Mouse (Mus musculus) forebrain, embryonic 12.5 days (tissue): ENCODE measurements at regions not wholly inside any gene's neighbourhood (a gene's known extent, or its start where the extent isn't known, plus 50 kb on each side); places are given as distances from the start of the nearest gene placed in this dataset.

Source experiments
- ATAC-seq: fragments of 200-750 bp; cut with Nextera tagmentation; 2 replicates; pipeline ENCODE4 v1.8.0; 2017; ENCODE audit warnings: moderate TSS enrichment; ENCODE audit not compliant: low FRiP score
- H3K27ac ChIP-seq: fragments of 300-500 bp; sonication (generic); 2 replicates; pipeline ENCODE4 v1.5.1; 2016; ENCODE audit warnings: mild to moderate bottlenecking
- H3K27me3 ChIP-seq: fragments of 300-500 bp; sonication (generic); 2 replicates; pipeline ENCODE4 v1.6.1; 2016; ENCODE audit warnings: mild to moderate bottlenecking
- H3K36me3 ChIP-seq: fragments of 300-500 bp; sonication (generic); replicated peaks from 2 replicates; pipeline ENCODE4 v1.6.1; 2016; ENCODE audit warnings: mild to moderate bottlenecking
- H3K4me1 ChIP-seq: fragments of 300-500 bp; sonication (generic); 2 replicates; pipeline ENCODE4 v1.6.1; 2016
- H3K4me2 ChIP-seq: fragments of 300-500 bp; sonication (generic); 2 replicates; pipeline ENCODE4 v1.6.1; 2016; ENCODE audit warnings: mild to moderate bottlenecking, moderate library complexity
- H3K4me3 ChIP-seq: fragments of 300-500 bp; sonication (generic); replicated peaks from 2 replicates; pipeline ENCODE4 v1.5.1; 2016; ENCODE audit warnings: mild to moderate bottlenecking
- H3K9ac ChIP-seq: fragments of 300-500 bp; sonication (generic); 2 replicates; pipeline ENCODE4 v1.6.1; 2016; ENCODE audit warnings: mild to moderate bottlenecking
- H3K9me3 ChIP-seq: fragments of 300-500 bp; sonication (generic); 2 replicates; pipeline ENCODE4 v1.6.1; 2016
- WGBS: fragments of 180-500 bp; shearing (Covaris S2); methylation state at CpG from one replicate; pipeline ENCODE4 v1.1.7; 2016; 5-methylcytosine and 5-hydroxymethylcytosine counted together

DNA sequence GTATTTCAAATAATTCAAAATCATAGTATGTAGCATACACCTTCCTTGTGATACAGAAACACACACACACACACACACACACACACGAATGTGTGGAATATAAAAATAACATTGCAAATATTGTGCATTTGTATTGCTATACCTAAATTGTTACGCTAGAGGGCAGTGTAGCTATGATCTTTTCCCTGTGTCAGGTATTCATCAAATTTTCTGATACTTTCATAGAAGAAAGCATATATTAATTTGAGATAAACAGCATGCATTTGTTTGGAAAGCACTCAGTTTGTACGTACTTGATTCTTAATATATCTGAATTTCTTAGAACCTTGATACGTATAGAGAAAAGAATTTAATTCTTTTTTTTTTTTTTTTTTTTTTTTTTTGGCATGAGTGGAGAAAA, 1700.9 kb upstream of the Sel1l start:
- H3K4me3 ChIP-seq: no peak overlapping the region
- H3K36me3 ChIP-seq: no peaks in the 10 kb centered on the region
- no peak for ATAC-seq
- H3K27me3 ChIP-seq: no peaks in the 10 kb centered on the region
- H3K27ac ChIP-seq: no peak overlapping the region
- 30% methylated on average over 4 of the region's 4 CpGs for WGBS
- H3K4me1 ChIP-seq: no peaks in the 10 kb centered on the region
- no peak overlapping the region for H3K4me2 ChIP-seq
- H3K9ac ChIP-seq: no peak overlapping the region
- H3K9me3 ChIP-seq: no peaks in the 10 kb centered on the region

GRCm38 (mm10) chr12:93523465-93523864, 1674.5 kb upstream of the Sel1l start:
- Histone ChIP-seq H3K9me3 (no peaks in the 10 kb centered on the region), H3K36me3 (no peaks in the 10 kb centered on the region), H3K9ac (no peak overlapping the region), H3K4me2 (no peak overlapping the region), H3K27me3 (no peaks in the 10 kb centered on the region), H3K4me3 (no peak overlapping the region), H3K4me1 (no peaks in the 10 kb centered on the region), H3K27ac (no peak overlapping the region)
- WGBS: 86% methylated on average over 2 of the region's 2 CpGs
- ATAC-seq: no peak

DNA sequence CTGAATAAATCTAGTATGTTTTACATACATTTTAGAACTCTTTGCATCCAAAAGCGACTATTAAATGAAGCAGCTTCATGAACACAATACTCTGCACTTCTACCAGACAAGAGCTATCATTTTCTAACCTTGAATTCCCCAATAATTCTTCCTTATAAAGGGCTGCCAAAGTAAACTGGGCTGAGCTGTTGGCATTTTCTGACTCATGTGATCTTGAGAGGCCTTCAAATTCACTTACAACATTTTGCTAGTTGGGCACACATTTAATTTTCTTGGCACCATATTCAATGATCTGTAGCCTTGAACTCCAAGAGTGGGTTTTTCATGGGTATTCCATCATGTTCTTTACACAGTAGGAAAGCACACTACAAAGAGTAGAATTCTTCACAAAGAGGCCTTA, 1637.4 kb upstream of the Sel1l start:
- Histone ChIP-seq H3K4me3 (no peak overlapping the region), H3K27ac (no peak overlapping the region), H3K4me1 (no peaks in the 10 kb centered on the region), H3K4me2 (no peak overlapping the region), H3K36me3 (no peaks in the 10 kb centered on the region), H3K27me3 (no peaks in the 10 kb centered on the region), H3K9ac (no peak overlapping the region), H3K9me3 (no peaks in the 10 kb centered on the region)
- WGBS: 77% methylated on average over 1 of the region's 1 CpGs
- ATAC-seq: no peak

DNA sequence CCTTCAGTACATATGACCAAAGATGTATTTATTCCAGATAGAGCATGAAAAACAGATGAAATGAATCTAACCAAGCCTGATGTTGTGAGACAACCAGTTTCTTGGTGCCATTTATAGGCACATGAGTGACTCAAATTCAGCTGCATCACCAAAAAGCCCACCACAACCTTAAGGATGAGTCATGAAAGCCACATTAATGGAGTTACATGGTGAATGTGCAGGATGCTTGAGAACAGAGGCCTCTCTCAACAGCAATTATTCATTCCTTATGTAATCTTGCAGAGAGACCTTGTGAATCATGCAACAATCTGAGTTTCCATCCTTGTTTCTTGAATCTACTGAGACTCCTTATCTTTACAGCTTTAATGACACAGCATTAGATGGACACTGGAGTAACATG, 1613.1 kb upstream of the Sel1l start:
- Histone ChIP-seq H3K27ac (no peak overlapping the region), H3K4me2 (no peak overlapping the region), H3K9me3 (no peaks in the 10 kb centered on the region), H3K36me3 (no peaks in the 10 kb centered on the region), H3K4me1 (no peaks in the 10 kb centered on the region), H3K4me3 (no peak overlapping the region), H3K27me3 (no peaks in the 10 kb centered on the region), H3K9ac (no peak overlapping the region)
- ATAC-seq: no peak

- no peak overlapping the region for H3K4me3 ChIP-seq
- ATAC-seq: no peak
- H3K4me1 ChIP-seq: no peaks in the 10 kb centered on the region
- no peak overlapping the region for H3K9ac ChIP-seq
- H3K27me3 ChIP-seq: no peaks in the 10 kb centered on the region
- no peaks in the 10 kb centered on the region for H3K9me3 ChIP-seq
- 91% methylated on average over 2 of the region's 2 CpGs for WGBS
- H3K4me2 ChIP-seq: no peak overlapping the region
- H3K36me3 ChIP-seq: no peaks in the 10 kb centered on the region
- no peak overlapping the region for H3K27ac ChIP-seq
These were observed 1600.5 kb upstream of the Sel1l start for GRCm38 (mm10) chr12:93449436-93449835.

DNA sequence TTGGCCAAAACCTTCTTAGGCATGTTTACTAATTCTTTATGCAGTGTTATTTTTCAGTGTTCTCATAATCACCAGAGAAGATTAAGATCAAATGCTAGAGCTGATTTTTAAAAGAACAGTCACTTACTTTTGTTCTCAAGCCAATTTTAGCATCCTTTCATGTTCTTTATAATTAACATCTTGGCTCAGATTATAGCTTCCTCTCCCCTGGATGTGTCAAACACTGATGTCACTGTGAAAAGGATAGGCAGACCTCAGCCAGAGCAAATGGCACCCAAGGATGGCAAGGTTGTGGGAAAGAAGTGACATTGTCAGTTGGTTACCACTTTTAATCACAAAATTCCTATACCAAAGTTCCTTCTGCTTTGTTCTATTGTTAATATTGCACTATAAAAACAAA, 1580.3 kb upstream of the Sel1l start:
- ATAC-seq: no peak
- H3K27ac ChIP-seq: no peak overlapping the region
- H3K9ac ChIP-seq: no peak overlapping the region
- no peak overlapping the region for H3K4me2 ChIP-seq
- 0 out of 2 replicates have a peak, but pooled peaks cover 2% of the 10 kb centered on the region for H3K4me1 ChIP-seq
- H3K4me3 ChIP-seq: no peak overlapping the region
- H3K9me3 ChIP-seq: no peaks in the 10 kb centered on the region
- H3K27me3 ChIP-seq: no peaks in the 10 kb centered on the region
- no peaks in the 10 kb centered on the region for H3K36me3 ChIP-seq

DNA sequence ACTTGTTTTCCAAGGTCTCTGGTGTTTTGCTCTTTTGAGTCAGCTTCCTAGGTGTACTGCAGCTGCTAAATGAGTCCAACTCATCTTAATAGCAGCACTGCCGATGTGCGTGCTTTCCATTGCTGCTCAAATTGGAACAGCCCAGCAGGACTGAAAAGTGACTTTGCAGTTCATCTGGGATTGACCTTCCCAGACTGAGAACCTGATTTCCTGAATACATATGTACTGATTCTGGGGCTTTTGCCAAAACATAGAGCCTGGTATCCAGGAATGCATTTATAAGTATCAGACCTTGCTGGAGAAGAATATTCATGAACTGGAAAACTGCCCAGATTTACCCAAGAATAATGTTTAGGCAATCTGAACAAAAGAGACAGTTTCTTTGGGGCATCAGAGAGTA, 1579.0 kb upstream of the Sel1l start:
- 76% methylated on average over 2 of the region's 2 CpGs for WGBS
- Histone ChIP-seq H3K4me2 (no peak overlapping the region), H3K4me3 (no peak overlapping the region)

DNA sequence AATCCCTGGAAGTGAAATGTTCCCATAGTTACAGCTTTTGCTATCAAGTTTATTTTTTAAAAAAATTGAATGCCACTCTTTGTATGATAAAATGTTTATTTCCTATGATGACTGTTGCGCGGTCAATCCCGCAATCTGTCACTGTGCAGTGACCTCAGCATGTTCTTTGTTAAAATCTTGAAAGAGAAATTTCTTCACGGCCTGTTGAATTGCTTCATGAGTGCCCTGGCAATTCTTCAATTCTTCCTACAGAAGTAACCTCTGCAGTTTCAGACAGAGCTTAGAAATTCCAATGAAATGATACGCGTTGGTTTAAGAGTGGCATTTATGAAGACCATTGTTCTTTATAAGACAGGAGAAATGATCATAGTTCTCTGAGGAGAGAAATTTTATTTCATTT, 1567.4 kb upstream of the Sel1l start:
- Histone ChIP-seq H3K27ac (no peak overlapping the region), H3K9me3 (no peaks in the 10 kb centered on the region), H3K4me2 (no peak overlapping the region), H3K36me3 (no peaks in the 10 kb centered on the region), H3K4me3 (no peak overlapping the region), H3K4me1 (no peaks in the 10 kb centered on the region), H3K9ac (no peak overlapping the region), H3K27me3 (no peaks in the 10 kb centered on the region)
- 59% methylated on average over 6 of the region's 6 CpGs for WGBS
- ATAC-seq: no peak

More for the DNA sequence above, 1579.0 kb upstream of the Sel1l start:
- Histone ChIP-seq H3K4me1 (0 out of 2 replicates have a peak, but pooled peaks cover 2% of the 10 kb centered on the region), H3K36me3 (no peaks in the 10 kb centered on the region), H3K9ac (no peak overlapping the region), H3K27ac (no peak overlapping the region), H3K27me3 (no peaks in the 10 kb centered on the region), H3K9me3 (no peaks in the 10 kb centered on the region)
- ATAC-seq: no peak

DNA sequence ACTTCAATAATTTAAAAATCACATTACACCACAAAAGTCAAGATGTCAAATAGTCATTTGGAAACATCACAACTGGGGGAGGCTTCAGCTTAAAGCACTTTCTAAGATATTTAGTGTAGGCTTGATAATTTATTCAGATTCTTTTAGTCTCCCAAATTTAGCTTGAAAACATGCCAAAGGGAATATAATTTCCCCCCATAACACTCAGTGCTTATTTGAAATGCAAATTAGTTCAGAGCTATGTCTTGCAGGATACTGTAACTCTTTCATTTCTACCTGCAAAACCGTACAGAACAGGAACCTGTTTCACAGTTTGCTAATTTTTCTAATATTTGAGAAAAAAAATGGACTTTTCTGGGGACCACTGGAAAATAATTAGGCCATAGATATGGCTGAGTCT, 1566.8 kb upstream of the Sel1l start:
- no peaks in the 10 kb centered on the region for H3K36me3 ChIP-seq
- 64% methylated on average over 1 of the region's 1 CpGs for WGBS
- H3K27ac ChIP-seq: no peak overlapping the region
- no peak for ATAC-seq
- H3K4me1 ChIP-seq: no peaks in the 10 kb centered on the region
- no peak overlapping the region for H3K9ac ChIP-seq
- no peaks in the 10 kb centered on the region for H3K9me3 ChIP-seq
- H3K27me3 ChIP-seq: no peaks in the 10 kb centered on the region
- no peak overlapping the region for H3K4me3 ChIP-seq
- H3K4me2 ChIP-seq: no peak overlapping the region

- Histone ChIP-seq H3K9me3 (no peaks in the 10 kb centered on the region), H3K4me3 (no peak overlapping the region), H3K27me3 (no peaks in the 10 kb centered on the region), H3K9ac (no peak overlapping the region), H3K27ac (no peak overlapping the region), H3K36me3 (no peaks in the 10 kb centered on the region), H3K4me1 (no peaks in the 10 kb centered on the region), H3K4me2 (no peak overlapping the region)
- ATAC-seq: no peak
- 54% methylated on average over 2 of the region's 2 CpGs for WGBS
These were observed 1536.6 kb upstream of the Sel1l start for GRCm38 (mm10) chr12:93385578-93385977.

- 82% methylated on average over 4 of the region's 4 CpGs for WGBS
- Histone ChIP-seq H3K9me3 (no peaks in the 10 kb centered on the region), H3K9ac (no peak overlapping the region), H3K27me3 (no peaks in the 10 kb centered on the region), H3K4me3 (no peak overlapping the region), H3K4me2 (no peak overlapping the region), H3K27ac (no peak overlapping the region), H3K4me1 (no peaks in the 10 kb centered on the region), H3K36me3 (no peaks in the 10 kb centered on the region)
- no peak for ATAC-seq
These were observed 1494.0 kb upstream of the Sel1l start for GRCm38 (mm10) chr12:93342933-93343332.

DNA sequence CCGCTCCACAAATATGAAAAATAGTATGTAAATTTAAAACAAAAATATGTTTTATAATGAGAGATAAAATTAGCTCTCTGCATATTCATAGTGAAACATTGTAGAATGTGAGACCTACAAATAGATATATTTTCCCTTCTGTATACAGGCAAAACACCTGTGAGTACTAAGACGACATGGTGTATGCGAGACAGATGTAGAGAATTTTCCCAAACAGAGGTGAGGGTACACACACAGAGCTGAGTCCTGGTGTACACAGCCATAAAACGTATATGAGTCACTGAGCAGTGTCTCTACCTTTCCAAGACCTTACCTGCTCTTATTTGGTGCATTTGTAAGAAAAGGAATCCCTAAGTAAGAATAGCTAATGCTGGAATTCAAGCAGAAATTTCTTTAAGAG, 1493.6 kb upstream of the Sel1l start:
- Histone ChIP-seq H3K27me3 (no peaks in the 10 kb centered on the region), H3K9me3 (no peaks in the 10 kb centered on the region), H3K9ac (no peak overlapping the region), H3K36me3 (no peaks in the 10 kb centered on the region), H3K27ac (no peak overlapping the region), H3K4me1 (no peaks in the 10 kb centered on the region), H3K4me3 (no peak overlapping the region), H3K4me2 (no peak overlapping the region)
- ATAC-seq: no peak
- WGBS: 83% methylated on average over 4 of the region's 4 CpGs

GRCm38 (mm10) chr12:93335520-93335919, 1486.6 kb upstream of the Sel1l start:
- Histone ChIP-seq H3K4me1 (no peaks in the 10 kb centered on the region), H3K36me3 (no peaks in the 10 kb centered on the region), H3K9me3 (no peaks in the 10 kb centered on the region), H3K4me3 (no peak overlapping the region), H3K4me2 (no peak overlapping the region), H3K27ac (no peak overlapping the region), H3K9ac (no peak overlapping the region), H3K27me3 (no peaks in the 10 kb centered on the region)
- WGBS: 96% methylated on average over 1 of the region's 1 CpGs
- no peak for ATAC-seq

DNA sequence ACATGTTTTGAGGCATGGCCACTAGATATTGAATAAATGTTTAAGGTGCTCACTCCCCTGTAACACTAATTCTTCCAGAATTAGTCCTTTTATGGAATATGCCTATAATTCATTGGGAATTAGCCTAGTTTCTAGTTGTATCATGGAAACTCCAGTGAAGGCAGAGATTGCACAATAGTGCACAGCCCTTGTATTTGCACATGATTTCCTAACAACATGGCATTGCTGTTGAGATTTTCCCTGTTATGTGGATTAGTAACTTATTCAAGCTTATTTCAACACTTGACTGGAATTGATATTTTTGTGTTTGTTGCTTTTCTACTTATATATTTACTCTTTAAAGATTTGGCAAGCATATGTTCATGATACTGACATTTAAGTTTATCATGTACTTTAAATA, 1463.3 kb upstream of the Sel1l start:
- no peaks in the 10 kb centered on the region for H3K36me3 ChIP-seq
- H3K4me3 ChIP-seq: no peak overlapping the region
- no peak overlapping the region for H3K9ac ChIP-seq
- no peak for ATAC-seq
- no peak overlapping the region for H3K27ac ChIP-seq
- no peaks in the 10 kb centered on the region for H3K27me3 ChIP-seq
- H3K9me3 ChIP-seq: no peaks in the 10 kb centered on the region
- no peaks in the 10 kb centered on the region for H3K4me1 ChIP-seq
- no peak overlapping the region for H3K4me2 ChIP-seq
